Mouse (Mus musculus) ES-Bruce4 (cell line): Measurements from ENCODE around the gene Rhoh. TPM values are rescaled to one million over a fixed set of nuclear protein-coding genes. Genes with fewer than 3 reads are reported as not detected.

Experiments used
- H3K27ac ChIP-seq: 2 replicates; pipeline ENCODE4 v1.5.1; 2012; ENCODE audit warnings: low read length, inconsistent platforms; ENCODE audit not compliant: insufficient read depth
- H3K27me3 ChIP-seq: 2 replicates; pipeline ENCODE4 v1.6.1; 2012; ENCODE audit warnings: mild to moderate bottlenecking, low read length, inconsistent platforms; ENCODE audit not compliant: control insufficient read depth, poor library complexity, insufficient read depth, severe bottlenecking
- H3K36me3 ChIP-seq: 2 replicates; pipeline ENCODE4 v1.6.1; 2012; ENCODE audit warnings: inconsistent platforms, mild to moderate bottlenecking, low read length, moderate library complexity; ENCODE audit not compliant: control insufficient read depth, poor library complexity, insufficient read depth, severe bottlenecking
- H3K4me1 ChIP-seq: one replicate; pipeline ENCODE4 v1.8.1; 2011; ENCODE audit warnings: low read length; ENCODE audit not compliant: control insufficient read depth, insufficient read depth
- H3K4me3 ChIP-seq: 2 replicates; pipeline ENCODE4 v1.5.1; 2011; ENCODE audit warnings: low read depth, mild to moderate bottlenecking, low read length
- H3K9ac ChIP-seq: 2 replicates; pipeline ENCODE4 v1.6.1; 2012; ENCODE audit warnings: low read depth, mild to moderate bottlenecking, inconsistent platforms; ENCODE audit not compliant: poor library complexity, severe bottlenecking
- H3K9me3 ChIP-seq: replicated peaks from 2 replicates; pipeline ENCODE4 v1.6.1; 2012; ENCODE audit warnings: mild to moderate bottlenecking, low read length, inconsistent platforms; ENCODE audit not compliant: control insufficient read depth, poor library complexity, insufficient read depth, severe bottlenecking
- CTCF ChIP-seq: IDR thresholded peaks from one replicate; pipeline ENCODE4 v1.8.1; 2011; ENCODE audit warnings: low read depth, low read length
- EP300 ChIP-seq: IDR thresholded peaks from 2 replicates; pipeline ENCODE4 v1.6.1; 2011; ENCODE audit warnings: low read depth, low read length; ENCODE audit not compliant: insufficient read depth
- POLR2A ChIP-seq: IDR thresholded peaks from one replicate; pipeline ENCODE4 v1.8.1; 2011; ENCODE audit warnings: low read length; ENCODE audit not compliant: insufficient read depth
- polyA plus RNA-seq: library from polyadenylated mRNA; stranded (reverse); fragments of >200 nt; gene quantifications from 2 replicates; pipeline ENCODE4 v1.2.4, GENCODE M21; 2011; ENCODE audit warnings: low read depth; ENCODE audit not compliant: missing spikeins, insufficient read depth, insufficient read length

The Rhoh gene
- polyA plus RNA-seq, 1 experiment, result 0.12 TPM

DNA sequence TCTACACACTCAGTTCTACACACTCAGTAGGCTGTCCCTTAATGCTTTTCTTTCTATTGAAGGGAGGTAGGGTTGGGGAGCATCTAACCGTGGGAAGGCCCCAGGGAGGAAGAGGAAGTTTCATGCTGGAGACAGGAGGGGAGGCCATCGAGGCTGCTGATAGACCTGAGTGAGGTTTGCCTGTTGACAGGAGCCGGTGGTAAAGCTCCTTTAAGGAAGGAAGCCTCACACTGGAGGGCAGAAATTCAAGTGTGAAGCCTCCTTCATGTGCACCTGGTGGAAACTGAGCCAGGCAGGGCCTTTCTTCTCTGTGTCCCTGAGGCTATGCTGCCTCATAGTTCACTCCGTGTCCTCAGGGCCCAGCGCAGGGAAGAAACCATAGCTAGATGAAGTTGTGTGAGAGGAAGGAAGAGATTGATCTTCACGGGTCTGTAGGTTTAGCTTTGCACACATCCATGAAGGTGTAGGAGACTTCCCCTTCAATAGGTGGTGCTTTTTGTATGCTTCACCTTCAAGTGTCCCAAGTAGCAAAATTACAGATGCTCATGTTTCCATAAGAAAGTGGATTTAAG is 34.2 kb downstream of the Rhoh start:
- no peaks in the 10 kb centered on the region for H3K36me3 ChIP-seq
- H3K4me3 ChIP-seq, result no peak overlapping the region
- H3K27me3 ChIP-seq, result no peaks in the 10 kb centered on the region
- TF ChIP-seq POLR2A (no peak), CTCF (no peak), EP300 (no peak)
- no peak overlapping the region for H3K9ac ChIP-seq
- no peaks in the 10 kb centered on the region for H3K4me1 ChIP-seq
- no peaks in the 10 kb centered on the region for H3K9me3 ChIP-seq
- no peak overlapping the region for H3K27ac ChIP-seq

DNA sequence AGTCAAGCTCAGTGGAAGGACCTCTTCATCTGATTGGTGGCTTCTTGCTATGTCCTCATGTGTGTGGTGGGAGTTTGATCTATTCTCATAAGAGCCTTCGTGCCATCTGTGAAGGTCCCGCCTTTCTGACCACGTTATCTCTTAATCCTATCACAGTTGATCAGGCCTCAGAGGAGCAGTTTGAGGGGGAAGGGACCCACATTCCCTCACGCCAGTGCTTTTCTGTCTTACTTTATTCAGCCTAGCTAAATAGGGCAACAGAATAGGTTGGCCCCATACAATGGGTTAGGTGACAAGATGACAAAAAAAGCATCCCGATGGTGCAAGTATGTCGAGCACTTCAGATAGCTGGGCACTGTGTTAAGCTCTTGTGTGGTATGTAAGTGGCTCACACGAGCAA is 34.8 kb downstream of the Rhoh start:
- H3K27me3 ChIP-seq, result no peaks in the 10 kb centered on the region
- H3K9ac ChIP-seq, result no peak overlapping the region
- TF ChIP-seq EP300 (no peak), CTCF (no peak), POLR2A (no peak)
- H3K4me1 ChIP-seq, result no peaks in the 10 kb centered on the region
- H3K27ac ChIP-seq, result no peak overlapping the region
- H3K36me3 ChIP-seq, result no peaks in the 10 kb centered on the region
- H3K9me3 ChIP-seq, result no peaks in the 10 kb centered on the region
- no peak overlapping the region for H3K4me3 ChIP-seq

GRCm38 (mm10) chr5:65897731-65898130 is 36.7 kb downstream of the Rhoh start:
- Histone ChIP-seq H3K27ac (no peak overlapping the region), H3K27me3 (no peaks in the 10 kb centered on the region), H3K36me3 (no peaks in the 10 kb centered on the region), H3K9ac (no peak overlapping the region), H3K4me1 (no peaks in the 10 kb centered on the region), H3K4me3 (no peak overlapping the region), H3K9me3 (no peaks in the 10 kb centered on the region)
- TF ChIP-seq POLR2A, result no peak
- no peak for TF ChIP-seq EP300
- no peak for TF ChIP-seq CTCF

DNA sequence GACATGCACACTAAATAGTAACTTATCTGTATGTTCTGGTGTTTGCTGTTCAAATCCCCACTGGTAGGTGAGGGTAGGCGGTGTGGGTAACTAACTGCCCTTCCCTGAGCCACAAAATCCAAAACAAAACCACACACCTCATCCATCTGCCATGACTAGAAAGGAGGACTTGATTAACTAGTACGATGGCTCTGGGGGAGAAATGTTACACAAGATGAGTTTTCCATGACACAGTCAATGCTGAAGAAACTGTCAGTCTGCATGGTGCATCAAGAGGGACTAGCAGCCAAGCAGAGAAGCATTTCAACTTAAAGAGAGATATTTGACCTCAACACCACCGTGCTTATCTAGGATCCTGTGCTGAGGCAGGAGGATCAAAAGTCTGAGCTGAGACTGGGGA is 37.7 kb downstream of the Rhoh start:
- H3K4me1 ChIP-seq, result no peaks in the 10 kb centered on the region
- no peak overlapping the region for H3K27ac ChIP-seq
- TF ChIP-seq EP300 (no peak), POLR2A (no peak), CTCF (no peak)
- H3K4me3 ChIP-seq, result no peak overlapping the region
- H3K9me3 ChIP-seq, result no peaks in the 10 kb centered on the region
- H3K36me3 ChIP-seq, result no peaks in the 10 kb centered on the region
- no peaks in the 10 kb centered on the region for H3K27me3 ChIP-seq
- no peak overlapping the region for H3K9ac ChIP-seq

- Histone ChIP-seq H3K9ac (no peak overlapping the region), H3K4me3 (no peak overlapping the region), H3K27me3 (no peaks in the 10 kb centered on the region), H3K36me3 (no peaks in the 10 kb centered on the region), H3K27ac (no peak overlapping the region), H3K9me3 (no peaks in the 10 kb centered on the region), H3K4me1 (no peaks in the 10 kb centered on the region)
- TF ChIP-seq POLR2A (no peak), EP300 (no peak), CTCF (no peak)
These were observed 39.1 kb downstream of the Rhoh start for GRCm38 (mm10) chr5:65900113-65900512.

- H3K4me1 ChIP-seq, result no peaks in the 10 kb centered on the region
- H3K27me3 ChIP-seq, result no peaks in the 10 kb centered on the region
- no peak overlapping the region for H3K9ac ChIP-seq
- H3K4me3 ChIP-seq, result no peak overlapping the region
- no peak for TF ChIP-seq EP300
- TF ChIP-seq CTCF, result no peak
- TF ChIP-seq POLR2A, result no peak
- no peak overlapping the region for H3K27ac ChIP-seq
- H3K36me3 ChIP-seq, result no peaks in the 10 kb centered on the region
- no peaks in the 10 kb centered on the region for H3K9me3 ChIP-seq
These were observed 39.9 kb downstream of the Rhoh start for GRCm38 (mm10) chr5:65900862-65901265.
